Mouse (Mus musculus): ENCODE measurements at regions not wholly inside any gene's neighbourhood (a gene's known extent, or its start where the extent isn't known, plus 50 kb on each side); places are given as distances from the start of the nearest gene placed in this dataset.

DNA sequence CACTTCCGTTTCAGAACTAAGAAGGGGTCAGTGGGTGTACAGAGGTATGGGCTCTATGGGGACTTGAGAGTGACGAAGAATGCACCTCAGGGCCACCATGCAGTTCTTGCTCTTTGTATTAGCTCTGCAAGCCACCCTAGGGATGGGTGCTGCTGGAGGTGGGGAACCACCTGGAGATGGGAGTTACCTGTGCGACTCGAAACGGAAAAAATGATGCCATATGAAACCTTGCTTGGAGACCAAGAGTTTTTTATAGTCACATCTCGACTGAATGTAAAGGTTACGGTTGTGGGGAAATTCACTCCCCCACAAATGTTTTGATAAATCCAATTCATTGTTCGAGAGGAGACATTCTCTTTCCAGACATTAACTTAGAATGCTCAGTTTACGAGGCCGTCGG, 134.3 kb upstream of the Mrps10 start:
- DNase-seq (ENCODE audit: low spot score in 2 of 2): no peak
- intact Hi-C loops (cut with DNase I): no loop called here

- intact Hi-C loops (cut with DNase I): no loop called here
- DNase-seq (ENCODE audit: low spot score in 2 of 2): no peak
These were observed 135.5 kb upstream of the Mrps10 start for GRCm38 (mm10) chr17:47233003-47233678.

- DNase-seq (ENCODE audit: low spot score in 2 of 2): no peak
- intact Hi-C loops (cut with DNase I): no loop called here
These were observed 138.0 kb upstream of the Mrps10 start for GRCm38 (mm10) chr17:47230715-47231114.

DNA sequence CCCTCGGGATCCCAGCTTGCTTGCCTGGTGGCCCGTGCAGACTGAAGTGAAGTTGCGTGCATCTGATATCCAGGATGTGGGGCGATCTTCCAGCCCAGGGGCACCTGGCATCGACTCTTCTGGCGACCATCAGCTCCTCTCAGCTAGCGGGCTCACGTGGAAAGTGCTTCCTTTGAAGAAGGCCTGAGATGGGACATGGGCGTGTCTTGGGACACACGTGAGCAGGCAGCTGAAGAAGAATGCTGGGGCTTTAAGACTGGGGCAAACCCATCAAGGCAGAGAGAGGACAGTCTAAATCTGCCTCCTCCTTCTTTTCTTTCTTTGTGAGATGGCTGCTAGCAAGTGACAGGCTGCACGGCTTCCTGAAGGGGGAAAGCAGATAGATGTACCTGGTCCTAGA, 142.3 kb upstream of the Mrps10 start:
- intact Hi-C loops (cut with DNase I): no loop called here
- DNase-seq (ENCODE audit: low spot score in 2 of 2): no peak

GRCm38 (mm10) chr17:47225306-47226269, 143.1 kb upstream of the Mrps10 start:
- DNase-seq (ENCODE audit: low spot score in 2 of 2): peak; percentile 26 to 50
- intact Hi-C loops (cut with DNase I): no loop called here

DNA sequence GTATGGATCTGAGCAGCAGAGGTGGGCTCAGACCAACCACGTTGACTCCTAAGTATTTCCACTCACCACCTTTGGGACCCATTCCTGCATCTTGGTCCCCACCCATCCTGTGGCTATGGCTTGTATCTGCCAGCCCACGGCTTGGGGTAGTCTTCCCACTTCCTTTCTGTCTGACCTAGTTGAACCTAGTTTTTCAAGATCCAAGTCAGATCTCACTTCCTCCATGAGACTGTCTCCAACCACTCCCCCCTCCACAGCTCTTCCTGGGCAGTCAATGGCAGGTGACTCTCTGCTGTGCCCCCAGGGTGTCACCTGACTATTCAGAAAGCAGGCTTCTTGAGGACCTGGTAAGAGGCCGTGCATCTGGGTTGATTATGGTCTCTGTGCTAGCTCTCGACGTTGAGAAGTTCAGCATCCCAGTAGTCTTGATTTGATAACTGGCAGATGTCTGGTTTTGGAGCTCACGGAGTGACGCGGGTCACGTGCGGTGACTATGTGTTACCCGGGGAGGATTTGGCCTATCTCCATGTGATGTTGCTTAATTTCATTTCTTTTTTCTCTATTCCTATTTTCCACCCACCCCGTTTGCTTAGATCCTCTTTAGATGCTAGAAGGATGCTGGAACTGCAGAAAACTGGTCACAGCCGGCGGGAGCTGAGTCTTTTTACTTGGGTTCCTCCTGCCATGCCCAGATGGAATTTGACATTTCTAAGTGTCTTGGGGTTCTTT, 147.5 kb upstream of the Mrps10 start:
- DNase-seq (ENCODE audit: low spot score in 2 of 2): no peak
- intact Hi-C loops (cut with DNase I): loop anchor here (5.0 kb wide), 1 partner anchor 79 kb away; no protein-coding TSS in a partner anchor

DNA sequence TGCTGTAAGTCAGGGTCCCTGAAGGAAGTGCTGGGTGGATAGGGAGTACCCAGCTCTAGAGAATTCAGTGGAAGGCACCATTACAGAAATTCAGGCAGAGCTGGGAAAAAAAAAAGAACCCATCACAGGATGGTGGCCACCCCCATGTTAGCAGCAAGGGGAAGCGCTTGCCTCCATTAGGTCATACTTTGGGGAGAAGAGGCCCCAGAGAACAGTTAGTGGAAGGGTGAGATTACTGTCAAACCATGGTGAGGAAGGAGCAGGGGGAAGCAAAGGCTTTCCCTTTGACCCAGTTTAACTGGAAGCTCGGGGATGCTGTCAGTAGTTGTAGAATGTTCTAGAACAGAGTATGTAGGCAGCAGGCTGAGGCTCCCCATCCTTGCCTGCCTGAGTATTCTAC, 148.8 kb upstream of the Mrps10 start:
- intact Hi-C loops (cut with DNase I): loop anchor here (5.0 kb wide), 1 partner anchor 78 kb away; no protein-coding TSS in a partner anchor
- DNase-seq (ENCODE audit: low spot score in 2 of 2): no peak

DNA sequence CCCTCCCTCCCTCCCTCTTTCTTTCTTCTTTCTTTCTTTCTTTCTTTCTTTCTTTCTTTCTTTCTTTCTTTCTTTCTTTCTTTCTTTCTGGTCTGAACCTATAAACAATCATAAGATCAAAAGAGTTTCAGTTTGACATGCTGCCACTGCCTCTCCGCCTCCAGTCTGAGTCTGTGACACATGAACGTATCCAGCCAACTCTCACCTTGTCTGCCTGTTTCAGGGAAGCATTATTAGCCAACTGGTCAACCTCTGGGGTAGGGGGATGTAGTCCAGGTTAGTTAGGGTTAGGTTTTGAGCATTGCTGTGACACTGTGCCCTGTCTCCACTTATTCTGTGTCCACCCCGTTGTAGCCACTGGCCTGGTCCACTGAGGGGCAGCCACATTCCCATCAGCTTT, 152.2 kb upstream of the Mrps10 start:
- intact Hi-C loops (cut with DNase I): no loop called here
- no peak for DNase-seq (ENCODE audit: low spot score in 2 of 2)

DNA sequence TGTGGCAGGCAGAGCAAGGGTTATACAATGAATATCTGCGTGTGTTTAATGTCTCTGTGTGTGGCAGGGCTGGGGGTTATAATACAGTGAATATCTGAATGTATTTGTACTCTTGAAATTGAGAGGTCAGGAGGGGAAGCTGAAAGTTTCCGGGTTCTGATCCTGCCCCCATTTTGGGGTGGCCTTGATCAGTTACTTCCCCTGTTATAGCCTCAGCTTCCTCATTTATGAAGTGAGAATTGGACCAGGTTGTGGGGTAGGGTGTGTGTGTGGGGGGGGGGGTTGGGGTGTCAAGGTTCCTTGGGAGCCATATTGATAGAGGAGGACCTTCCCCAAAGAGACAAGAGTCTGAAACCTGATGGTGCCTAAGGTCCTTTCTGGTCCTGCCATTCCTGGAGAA, 152.8 kb upstream of the Mrps10 start:
- no peak for DNase-seq (ENCODE audit: low spot score in 2 of 2)
- intact Hi-C loops (cut with DNase I): no loop called here

GRCm38 (mm10) chr17:47214111-47214510, 154.6 kb upstream of the Mrps10 start:
- intact Hi-C loops (cut with DNase I): no loop called here
- no peak for DNase-seq (ENCODE audit: low spot score in 2 of 2)

GRCm38 (mm10) chr17:47210441-47211196, 158.1 kb upstream of the Mrps10 start:
- intact Hi-C loops (cut with DNase I): no loop called here
- DNase-seq (ENCODE audit: low spot score in 2 of 2): no peak

GRCm38 (mm10) chr17:47208886-47209585, 159.7 kb upstream of the Mrps10 start:
- DNase-seq (ENCODE audit: low spot score in 2 of 2): no peak
- intact Hi-C loops (cut with DNase I): no loop called here

DNA sequence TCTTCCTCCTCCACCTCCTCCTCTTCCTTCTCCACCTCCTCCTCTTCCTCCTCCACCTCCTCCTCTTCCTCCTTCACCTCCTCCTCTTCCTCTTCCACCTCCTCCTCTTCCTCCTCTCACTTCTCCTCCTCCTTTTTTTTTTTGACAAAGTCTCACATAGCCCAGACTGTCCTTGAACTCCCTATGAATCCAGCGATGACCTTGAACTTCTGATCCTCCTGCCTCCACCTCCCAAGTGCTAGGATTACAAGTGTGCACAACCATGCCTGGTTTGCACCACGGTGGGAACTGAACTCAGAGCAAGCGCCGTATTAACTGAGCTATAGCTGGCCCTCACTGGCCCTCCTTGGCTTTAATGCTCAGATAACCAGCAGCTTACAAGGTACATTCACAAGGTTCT, 161.2 kb upstream of the Mrps10 start:
- no peak for DNase-seq (ENCODE audit: low spot score in 2 of 2)
- intact Hi-C loops (cut with DNase I): no loop called here

- intact Hi-C loops (cut with DNase I): no loop called here
- DNase-seq (ENCODE audit: low spot score in 2 of 2): no peak
These were observed 164.1 kb upstream of the Mrps10 start for GRCm38 (mm10) chr17:47204470-47205162.

DNA sequence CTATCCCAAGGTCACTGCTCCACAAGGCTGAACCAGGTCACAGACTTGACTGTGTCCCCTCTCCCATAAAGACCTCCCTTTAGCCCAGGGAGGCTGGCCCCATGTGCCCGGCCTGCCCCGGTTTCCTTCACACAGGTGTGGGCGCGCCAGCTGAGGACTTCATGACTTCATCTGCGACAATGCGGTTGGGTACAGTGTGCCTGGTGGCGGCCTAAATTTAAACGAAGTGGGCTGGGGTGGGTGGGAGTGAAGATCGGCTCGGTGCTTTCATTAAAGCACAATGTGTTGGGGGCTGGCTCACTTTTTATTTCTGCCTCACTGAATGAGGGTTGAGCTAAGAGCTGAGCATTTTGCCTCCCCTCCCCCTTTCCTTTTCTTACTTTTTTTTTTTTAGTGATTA, 169.5 kb upstream of the Mrps10 start:
- intact Hi-C loops (cut with DNase I): loop anchor here (2.0 kb wide), 1 partner anchor 58 kb away; no protein-coding TSS in a partner anchor
- DNase-seq (ENCODE audit: low spot score in 2 of 2): peak; percentile 69 to 79

GRCm38 (mm10) chr17:47197957-47198356, 170.7 kb upstream of the Mrps10 start:
- intact Hi-C loops (cut with DNase I): loop anchor here (2.0 kb wide), 1 partner anchor 57 kb away; no protein-coding TSS in a partner anchor
- no peak for DNase-seq (ENCODE audit: low spot score in 2 of 2)

DNA sequence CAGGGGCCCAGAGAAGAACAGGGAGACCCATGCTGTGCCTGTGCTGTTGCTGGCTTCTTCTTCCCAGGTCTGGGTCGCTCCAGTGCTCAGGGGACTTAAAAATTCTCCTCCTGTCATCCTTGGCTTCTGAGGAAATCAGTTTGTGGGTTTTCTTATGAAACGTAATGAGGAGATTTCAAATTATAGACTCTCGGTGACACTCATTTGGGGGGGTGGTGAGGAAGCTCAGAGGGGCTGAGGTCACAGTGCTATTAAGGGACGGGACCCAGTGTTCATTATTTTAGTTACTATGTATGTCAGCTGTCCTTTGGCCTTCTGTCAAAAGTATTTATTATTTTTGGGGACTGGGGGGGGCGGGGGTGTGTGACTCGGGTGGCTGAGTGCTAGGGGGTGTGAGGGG, 171.7 kb upstream of the Mrps10 start:
- intact Hi-C loops (cut with DNase I): no loop called here
- DNase-seq (ENCODE audit: low spot score in 2 of 2): no peak

DNA sequence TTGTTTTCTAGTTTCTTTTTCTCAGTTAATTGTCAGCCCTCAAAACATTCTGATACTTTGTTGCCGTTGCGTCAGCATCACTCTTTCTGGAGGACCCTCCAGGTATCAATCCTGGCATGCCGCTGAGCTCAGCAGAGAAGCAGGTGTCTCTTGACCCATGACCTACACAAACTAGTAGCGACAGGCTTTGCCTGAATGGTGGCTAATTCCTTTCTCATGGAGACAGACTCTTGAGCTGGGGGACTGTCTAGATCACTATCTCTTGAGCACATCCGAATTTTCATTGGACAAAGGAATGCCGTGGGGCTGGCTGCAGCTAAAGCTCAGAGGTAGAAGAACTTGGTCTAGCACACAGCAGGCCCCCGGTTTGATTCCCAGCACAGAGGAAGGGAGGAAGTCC, 172.7 kb upstream of the Mrps10 start:
- intact Hi-C loops (cut with DNase I): no loop called here
- DNase-seq (ENCODE audit: low spot score in 2 of 2): no peak
